Mouse (Mus musculus) mesoderm, embryonic 11.5 days (tissue): ENCODE results near the gene Ralgapa2.
A peak's percentile ranks its signal among the peaks of the same experiment; 100 is the strongest.

Experiments used
- DNase-seq: peaks from one replicate; pipeline ENCODE4 v3.0.0-alpha.2; 2012; ENCODE audit warnings: low read depth, low spot score

The Ralgapa2 gene

GRCm38 (mm10) chr2:146428751-146429150, 83.4 kb downstream of the Ralgapa2 start:
- DNase-seq: no peak

DNA sequence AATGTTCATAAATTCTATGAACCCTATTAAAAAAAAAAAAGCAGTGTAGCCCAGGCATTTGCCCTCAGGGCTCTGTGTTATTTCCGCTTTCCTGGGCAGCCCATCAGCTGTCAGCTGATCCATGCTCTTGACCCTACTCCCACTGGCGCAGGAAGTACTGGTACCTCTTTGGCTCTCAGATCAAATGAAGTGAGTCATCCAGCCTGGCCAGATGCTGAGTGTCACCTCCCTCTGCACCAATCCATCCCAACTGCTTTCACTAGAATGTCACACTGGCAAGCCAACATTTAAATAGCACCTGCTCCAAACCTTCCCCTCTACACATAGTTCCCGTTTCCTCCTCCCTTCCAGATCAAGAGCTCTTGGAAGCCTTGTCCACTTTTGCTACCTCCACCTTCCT, 84.8 kb downstream of the Ralgapa2 start:
- DNase-seq: no peak

DNA sequence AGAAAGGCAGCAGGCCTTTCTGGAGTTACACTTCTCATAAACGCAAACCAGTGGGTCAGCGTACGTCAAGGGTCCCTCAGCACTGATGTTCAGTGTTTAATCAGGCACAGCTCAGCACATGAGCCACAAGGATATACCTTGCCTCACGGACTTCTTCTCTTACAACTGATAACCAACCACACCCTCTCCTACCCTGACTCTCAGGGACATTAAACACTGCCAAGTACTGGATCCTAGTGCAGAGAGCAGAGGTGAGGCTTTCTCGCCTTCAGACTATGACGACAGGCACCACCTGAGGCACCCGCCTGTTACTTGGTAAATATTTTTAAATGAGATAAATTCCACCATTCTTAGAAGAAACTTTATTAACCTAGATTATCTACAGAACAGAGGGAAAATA, 85.8 kb downstream of the Ralgapa2 start:
- DNase-seq: no peak

- no peak for DNase-seq
Observed at GRCm38 (mm10) chr2:146425235-146425634, 86.9 kb downstream of the Ralgapa2 start.

GRCm38 (mm10) chr2:146423710-146424301, 88.3 kb downstream of the Ralgapa2 start:
- no peak for DNase-seq

GRCm38 (mm10) chr2:146423032-146423691, 89.0 kb downstream of the Ralgapa2 start:
- no peak for DNase-seq

- DNase-seq: no peak
Observed at GRCm38 (mm10) chr2:146416283-146416682, 95.9 kb downstream of the Ralgapa2 start.

- peak; percentile 79 for DNase-seq
Observed at GRCm38 (mm10) chr2:146414484-146415291, 97.5 kb downstream of the Ralgapa2 start.

DNA sequence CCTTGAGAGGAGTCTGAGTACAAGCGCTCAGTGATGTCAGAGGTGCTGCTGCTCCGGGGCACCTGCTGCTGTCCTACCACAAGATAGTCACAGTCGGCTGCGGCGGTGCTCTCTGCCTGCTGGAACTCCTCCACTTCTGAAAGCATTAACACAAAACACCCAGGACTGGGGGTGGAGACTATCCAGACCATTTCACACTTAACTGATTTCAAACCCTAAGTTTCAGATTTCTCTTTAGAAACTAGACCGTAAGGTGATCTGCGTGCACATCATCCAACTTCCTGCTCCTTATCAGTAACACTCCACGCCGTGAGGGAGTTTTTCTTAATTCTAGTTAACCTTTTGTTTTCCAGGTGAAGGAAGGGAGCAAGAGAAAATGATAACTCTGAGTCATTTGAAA, 99.4 kb downstream of the Ralgapa2 start:
- DNase-seq: no peak

DNA sequence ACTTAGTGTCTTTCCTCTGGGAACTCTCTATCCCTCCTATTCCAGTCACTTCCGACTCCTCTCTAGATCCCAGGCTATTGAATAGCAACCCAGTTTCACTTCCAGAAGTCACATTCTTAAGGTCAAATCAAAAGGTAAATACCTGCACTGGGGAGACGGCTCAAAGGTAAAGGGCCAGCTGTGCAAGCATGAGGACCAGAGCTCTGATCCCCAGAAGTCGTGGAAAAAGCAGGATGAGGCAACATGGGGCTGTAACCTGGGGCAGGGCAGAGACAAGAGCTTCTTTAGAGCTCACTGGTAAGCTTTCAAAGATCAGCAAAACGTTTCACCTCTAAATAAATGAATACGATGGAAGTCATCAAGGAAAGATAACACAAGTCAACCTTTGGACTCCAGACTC, 100.2 kb downstream of the Ralgapa2 start:
- no peak for DNase-seq

GRCm38 (mm10) chr2:146407078-146407477, 105.1 kb downstream of the Ralgapa2 start:
- no peak for DNase-seq

DNA sequence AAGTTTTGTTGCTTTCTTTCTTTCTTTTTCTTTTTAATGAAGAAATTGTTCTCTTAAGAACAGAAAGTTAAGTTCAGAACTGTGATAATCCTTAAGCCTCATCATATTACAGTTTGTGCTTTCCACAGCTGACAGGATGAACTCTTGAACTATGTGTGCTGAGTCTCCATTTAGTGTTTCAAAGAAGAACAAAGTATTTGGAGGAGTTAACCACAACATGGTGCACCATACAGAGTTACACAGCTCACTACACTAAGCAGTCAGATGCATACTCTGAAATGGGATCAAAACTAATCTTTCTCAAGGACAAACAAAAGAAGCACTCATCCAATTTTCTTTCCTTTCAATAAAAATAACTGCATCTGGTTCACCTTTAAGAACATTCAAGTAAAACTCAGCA, 110.6 kb downstream of the Ralgapa2 start:
- DNase-seq: no peak

DNA sequence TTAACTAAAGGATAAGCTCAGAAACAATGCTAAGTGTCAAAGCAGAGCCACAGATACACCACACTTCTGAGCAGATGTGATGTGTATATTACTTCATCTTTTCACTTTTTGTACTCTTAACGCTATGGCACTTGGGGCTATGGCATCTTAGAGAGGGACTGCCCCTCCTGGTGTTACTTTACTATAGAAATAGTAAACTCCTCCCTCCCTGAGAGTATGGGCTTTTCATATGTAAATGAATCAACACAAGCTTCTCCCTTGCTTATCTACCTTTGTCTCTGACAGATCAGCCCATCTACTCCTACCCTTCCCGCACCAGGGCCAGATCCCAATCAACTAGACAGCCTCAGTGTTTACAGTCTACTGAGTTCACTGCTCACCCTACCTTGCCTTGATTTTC, 111.4 kb downstream of the Ralgapa2 start:
- DNase-seq: no peak

DNA sequence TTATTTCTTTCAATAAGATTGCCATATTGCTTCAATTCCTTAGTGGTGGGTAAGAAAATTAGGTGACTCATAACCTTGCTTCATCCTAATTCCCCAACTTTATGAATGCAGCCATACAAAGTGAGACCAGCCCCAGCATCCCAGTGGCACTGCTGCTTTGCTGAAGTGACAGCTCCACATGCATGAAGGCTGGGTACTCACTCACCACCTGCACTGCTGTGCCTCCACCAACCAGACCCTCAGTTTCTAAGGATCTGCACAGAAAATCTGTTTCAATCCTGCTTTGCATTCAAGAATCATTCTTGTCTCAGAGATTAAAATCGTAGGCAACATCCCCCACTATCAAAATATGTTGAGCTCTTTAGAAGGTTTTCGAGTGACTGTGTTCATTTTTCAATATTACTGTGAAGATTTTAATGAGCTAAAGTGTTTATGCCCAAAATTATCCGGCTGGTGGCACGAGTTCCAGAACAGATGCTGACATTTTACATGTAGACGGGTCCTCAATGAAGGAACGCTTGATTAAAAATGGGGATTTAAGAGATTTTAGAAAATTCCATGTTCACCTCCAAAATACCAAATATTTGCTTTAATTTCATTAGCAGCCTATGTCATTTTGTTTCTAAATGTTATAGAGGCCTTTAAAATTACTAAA, 113.8 kb downstream of the Ralgapa2 start:
- DNase-seq: no peak

- no peak for DNase-seq
Observed at GRCm38 (mm10) chr2:146387211-146387610, 124.9 kb downstream of the Ralgapa2 start.

GRCm38 (mm10) chr2:146384582-146384981, 127.6 kb downstream of the Ralgapa2 start:
- DNase-seq: peak; percentile 15

- no peak for DNase-seq
Observed at GRCm38 (mm10) chr2:146376293-146376692, 135.9 kb downstream of the Ralgapa2 start.

- DNase-seq: peak; percentile 45
Observed at GRCm38 (mm10) chr2:146366098-146366497, 146.0 kb downstream of the Ralgapa2 start.

DNA sequence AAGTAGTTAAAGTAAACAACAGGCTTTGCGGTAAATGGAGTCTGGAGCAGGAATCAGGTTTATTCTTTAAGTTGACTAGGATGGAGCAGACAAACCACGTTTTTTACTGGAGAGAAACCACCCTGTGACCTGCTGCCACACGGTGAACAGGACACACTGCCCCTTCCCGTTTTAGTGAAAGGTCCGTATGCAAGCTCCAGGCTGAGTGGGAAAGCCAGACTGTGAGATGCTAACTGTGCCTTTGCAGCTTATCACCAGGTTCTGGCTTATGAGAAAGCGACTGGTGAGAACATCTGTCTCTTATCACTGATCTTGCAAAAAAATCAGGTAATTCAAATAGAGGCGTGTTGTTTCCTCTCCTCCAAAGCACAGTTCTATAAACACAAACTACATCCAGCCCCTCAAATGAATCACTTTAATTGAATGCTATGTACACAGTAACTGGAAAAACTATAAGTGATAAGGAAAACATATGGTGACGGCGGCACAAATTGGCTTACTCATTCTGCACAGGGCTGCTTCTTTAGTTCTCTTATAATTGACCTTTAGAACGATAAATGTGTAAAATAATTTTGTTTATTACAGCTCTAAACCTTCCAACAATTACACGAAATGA, 146.7 kb downstream of the Ralgapa2 start:
- no peak for DNase-seq

GRCm38 (mm10) chr2:146363483-146363882, 148.7 kb downstream of the Ralgapa2 start:
- DNase-seq: no peak

DNA sequence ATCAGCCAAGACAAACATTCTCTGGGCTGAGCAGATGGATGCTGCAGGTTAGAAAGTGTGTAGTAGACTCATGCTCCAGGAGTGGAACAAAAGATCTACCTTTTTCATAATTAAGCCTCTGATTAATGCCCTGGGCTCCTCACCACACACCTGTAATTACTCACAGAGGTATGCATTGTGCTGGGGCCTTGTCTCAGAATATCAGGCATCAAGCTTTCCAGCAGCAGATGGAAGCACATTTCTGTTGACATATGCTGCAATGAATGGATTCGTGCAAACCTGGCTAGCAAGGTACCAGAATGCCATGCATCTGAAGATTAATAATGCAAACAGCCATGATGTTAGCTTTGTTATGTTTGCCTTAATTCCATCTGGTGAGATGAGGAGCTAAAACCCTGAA, 149.2 kb downstream of the Ralgapa2 start:
- DNase-seq: no peak

DNA sequence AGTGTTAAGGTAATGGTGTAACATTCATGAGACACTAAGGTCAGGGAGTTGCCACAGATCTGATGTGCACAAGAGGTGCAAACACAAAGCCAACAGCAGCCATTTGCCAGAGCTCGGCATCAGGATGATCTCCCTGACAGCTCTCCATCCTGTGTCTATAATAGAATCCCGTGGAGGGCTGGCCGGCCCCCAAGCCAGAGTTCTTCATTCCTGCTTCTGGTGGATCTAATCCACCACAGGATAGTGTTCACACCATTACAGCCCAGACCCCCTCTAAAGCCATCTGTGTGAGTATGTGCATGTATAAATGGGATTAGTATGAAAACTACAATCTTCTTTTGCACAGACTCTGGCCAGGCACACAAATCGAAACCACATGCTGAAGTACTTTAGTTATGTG, 150.2 kb downstream of the Ralgapa2 start:
- no peak for DNase-seq
